Mouse (Mus musculus) embryonic fibroblast, embryonic 13.5 days (primary cell): ENCODE results near the gene Dock3. TPM values are rescaled to one million over a fixed set of nuclear protein-coding genes. Genes with fewer than 3 reads are reported as not detected.

ENCODE experiments used
- H3K27ac ChIP-seq: 2 replicates; pipeline ENCODE4 v1.5.1; 2012; ENCODE audit warnings: low read length, control low read depth, inconsistent platforms; ENCODE audit not compliant: insufficient read depth
- H3K4me1 ChIP-seq: 2 replicates; pipeline ENCODE4 v1.6.1; 2011; ENCODE audit warnings: low read length; ENCODE audit not compliant: control insufficient read depth, insufficient read depth
- H3K4me3 ChIP-seq: 2 replicates; pipeline ENCODE4 v1.5.1; 2011; ENCODE audit warnings: mild to moderate bottlenecking, control low read depth, low read length; ENCODE audit not compliant: insufficient read depth
- CTCF ChIP-seq: IDR thresholded peaks from 2 replicates; pipeline ENCODE4 v1.5.1; 2011; ENCODE audit warnings: mild to moderate bottlenecking, control low read depth, low read length, moderate library complexity, borderline replicate concordance; ENCODE audit not compliant: insufficient read depth
- POLR2A ChIP-seq: IDR thresholded peaks from 2 replicates; pipeline ENCODE4 v1.6.1; 2011; ENCODE audit warnings: low read depth, mild to moderate bottlenecking, control low read depth, low read length, moderate library complexity
- polyA plus RNA-seq: library from polyadenylated mRNA; stranded (reverse); fragments of >200 nt; gene quantifications from 2 replicates; pipeline ENCODE4 v1.2.4, GENCODE M21; 2011; ENCODE audit warnings: low read depth; ENCODE audit not compliant: missing spikeins, insufficient read length

The Dock3 gene
- polyA plus RNA-seq, 1 experiment: 0.18 TPM

GRCm38 (mm10) chr9:106892552-106892875, 339.2 kb downstream of the Dock3 start:
- Histone ChIP-seq H3K4me3 (peak overlapping the region; percentile 63), H3K4me1 (peaks cover 9% of the 10 kb centered on the region)
- no peak for TF ChIP-seq POLR2A
- TF ChIP-seq CTCF: no peak

DNA sequence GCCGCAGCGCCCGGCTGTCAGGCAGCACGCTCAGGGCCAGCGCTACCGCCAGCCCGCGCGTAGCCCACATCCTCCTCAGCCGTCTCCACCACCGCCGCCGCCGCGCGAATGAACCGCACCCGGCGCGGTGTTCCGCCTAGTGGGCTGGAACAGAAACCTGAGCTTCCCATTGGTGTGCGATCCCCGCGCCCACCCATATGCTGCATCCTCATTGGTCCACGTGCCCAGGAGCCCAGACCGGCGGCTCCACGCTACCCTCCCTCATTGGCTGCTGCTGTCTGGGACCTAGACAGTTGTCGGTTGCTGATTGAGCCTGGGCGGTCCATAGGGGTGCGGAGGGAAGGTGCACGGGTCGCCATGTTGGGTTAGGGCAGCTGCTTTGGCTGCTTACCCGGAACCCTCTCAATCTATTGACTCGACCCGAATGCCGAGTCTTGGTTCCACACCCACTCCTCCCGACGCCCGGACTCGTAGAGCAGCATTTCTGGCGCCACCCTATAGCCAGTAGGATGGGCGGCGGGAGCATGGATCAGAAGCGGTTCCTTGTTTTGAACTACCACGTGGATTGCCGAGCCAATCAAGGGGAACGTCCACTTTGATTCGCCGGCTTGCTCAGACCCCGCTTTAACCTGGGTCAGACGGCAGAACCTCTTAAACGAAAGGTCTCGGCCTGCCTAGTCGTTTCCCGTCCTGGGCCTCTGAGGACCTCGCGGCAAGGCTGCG, 339.7 kb downstream of the Dock3 start, which contains the start of gene Manf:
Gene Manf, minus strand, starts transcription at position 151 of the 723 bp plus-strand sequence.
- TF ChIP-seq CTCF: no peak
- TF ChIP-seq POLR2A: peak; percentile 95
- Histone ChIP-seq H3K4me3 (peak within 1 kb of the TSS; percentile 93), H3K4me1 (peaks cover 9% of the 10 kb centered on the region), H3K27ac (peak within 1 kb of the TSS; percentile 55)

More at GRCm38 (mm10) chr9:106892552-106892875, 339.2 kb downstream of the Dock3 start:
- peak overlapping the region; percentile 48; the same call in 1 of the 2 replicates for H3K27ac ChIP-seq

DNA sequence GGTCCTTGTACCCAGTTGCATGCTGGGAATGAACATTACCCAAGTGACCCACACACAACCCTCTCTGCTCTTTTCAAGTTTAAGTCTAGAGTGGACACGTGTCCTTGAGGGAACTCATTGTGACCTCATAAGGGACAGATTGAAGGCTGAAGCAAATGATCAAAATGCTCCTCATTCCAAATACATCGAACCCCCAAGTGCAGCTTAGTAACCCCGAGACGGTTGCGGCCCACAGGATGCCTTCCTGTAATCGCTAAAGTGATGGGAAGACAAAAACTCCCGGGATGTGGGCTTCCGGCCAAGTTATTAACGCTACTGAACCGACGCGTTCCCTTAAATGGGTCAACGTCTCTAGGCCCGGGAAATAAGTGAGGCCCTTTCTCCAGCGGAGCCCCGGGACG, 340.4 kb downstream of the Dock3 start:
- peaks cover 9% of the 10 kb centered on the region for H3K4me1 ChIP-seq
- TF ChIP-seq CTCF (no peak), POLR2A (no peak)
- H3K27ac ChIP-seq: peak overlapping the region; percentile 55; the same call in 1 of the 2 replicates
- H3K4me3 ChIP-seq: peak overlapping the region; percentile 93

GRCm38 (mm10) chr9:106890496-106891240, 341.0 kb downstream of the Dock3 start:
- H3K4me3 ChIP-seq: peak overlapping the region; percentile 93
- no peak overlapping the region for H3K27ac ChIP-seq
- TF ChIP-seq CTCF: no peak
- TF ChIP-seq POLR2A: no peak
- H3K4me1 ChIP-seq: peaks cover 9% of the 10 kb centered on the region

- H3K27ac ChIP-seq: no peak overlapping the region
- TF ChIP-seq CTCF (no peak), POLR2A (no peak)
- peak overlapping the region; percentile 93; the same call in 1 of the 2 replicates for H3K4me3 ChIP-seq
- H3K4me1 ChIP-seq: peaks cover 9% of the 10 kb centered on the region
Observed at GRCm38 (mm10) chr9:106889321-106889720, 342.4 kb downstream of the Dock3 start.

DNA sequence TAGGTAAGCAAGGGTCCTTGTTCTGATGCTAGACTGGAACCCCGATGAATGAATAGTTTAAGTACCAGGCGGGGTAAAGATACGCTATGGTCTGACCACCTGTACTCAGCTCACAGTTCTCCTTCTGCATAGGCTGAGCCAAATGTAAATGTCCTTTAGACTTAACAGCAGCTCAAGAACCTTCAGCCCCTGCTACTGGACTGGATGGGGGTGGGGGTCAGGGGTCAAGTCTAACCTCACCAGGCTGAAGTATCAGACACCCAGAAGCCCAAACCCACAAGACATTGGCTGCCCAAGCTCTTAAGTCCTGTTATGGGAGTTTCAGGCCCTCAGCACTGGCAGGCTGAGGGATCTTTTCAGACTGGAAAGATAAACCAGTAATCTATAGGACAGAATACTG, 343.4 kb downstream of the Dock3 start:
- Histone ChIP-seq H3K27ac (no peak overlapping the region), H3K4me3 (no peak overlapping the region), H3K4me1 (peaks cover 9% of the 10 kb centered on the region)
- TF ChIP-seq POLR2A: no peak
- TF ChIP-seq CTCF: no peak

DNA sequence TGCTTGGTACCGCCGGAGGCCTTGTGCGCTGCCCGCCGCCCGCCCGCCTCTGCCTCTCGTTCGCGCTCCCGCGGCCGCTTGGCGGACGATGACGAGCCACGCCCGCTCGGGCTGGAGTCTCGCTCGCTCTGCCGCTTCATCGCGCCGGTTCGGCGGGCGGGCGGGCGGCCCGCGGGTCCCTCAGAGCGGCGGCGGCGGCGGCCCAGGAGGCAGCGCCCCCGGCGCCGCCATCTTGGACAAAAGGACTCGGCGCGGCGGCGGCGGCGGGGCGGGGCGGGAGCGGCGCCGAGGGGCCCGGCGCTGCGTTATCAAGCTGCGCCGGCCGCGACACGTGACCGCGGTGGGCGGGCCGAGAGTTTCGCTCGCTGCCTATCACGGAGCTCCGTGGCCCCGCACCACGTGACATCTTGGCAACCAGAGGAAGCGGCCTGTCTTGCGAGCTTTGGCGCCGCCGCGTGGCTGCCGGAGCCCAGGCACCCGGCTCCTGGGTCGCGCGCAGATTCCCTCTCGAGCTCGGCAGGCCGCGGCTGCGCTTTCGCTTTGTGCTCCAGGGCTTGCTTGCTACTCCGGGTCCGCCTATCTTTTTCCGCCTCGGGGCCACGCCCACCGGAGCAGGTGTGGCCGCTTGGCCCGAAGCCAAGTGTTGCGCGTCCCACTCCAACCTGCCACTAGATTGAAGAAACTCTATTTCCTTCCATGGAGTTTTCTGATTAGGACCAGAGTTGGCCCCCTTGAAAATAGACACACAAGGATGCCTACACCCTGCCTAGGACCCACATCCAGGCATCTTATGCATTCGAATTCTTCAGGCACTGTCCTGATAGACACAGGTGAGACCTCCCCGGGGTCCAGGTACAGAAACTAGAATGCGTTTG, 344.6 kb downstream of the Dock3 start, which contains the start of gene Rbm15b:
Gene Rbm15b, minus strand, starts transcription at position 601 of the 875 bp plus-strand sequence.
- Histone ChIP-seq H3K4me1 (peaks cover 11% of the 10 kb centered on the region), H3K4me3 (peak within 1 kb of the TSS; percentile 50), H3K27ac (peak within 1 kb of the TSS; percentile 54; the same call in 1 of the 2 replicates)
- peak; percentile 53 for TF ChIP-seq POLR2A
- TF ChIP-seq CTCF: peak; percentile 53; the same call in 1 of the 2 replicates

DNA sequence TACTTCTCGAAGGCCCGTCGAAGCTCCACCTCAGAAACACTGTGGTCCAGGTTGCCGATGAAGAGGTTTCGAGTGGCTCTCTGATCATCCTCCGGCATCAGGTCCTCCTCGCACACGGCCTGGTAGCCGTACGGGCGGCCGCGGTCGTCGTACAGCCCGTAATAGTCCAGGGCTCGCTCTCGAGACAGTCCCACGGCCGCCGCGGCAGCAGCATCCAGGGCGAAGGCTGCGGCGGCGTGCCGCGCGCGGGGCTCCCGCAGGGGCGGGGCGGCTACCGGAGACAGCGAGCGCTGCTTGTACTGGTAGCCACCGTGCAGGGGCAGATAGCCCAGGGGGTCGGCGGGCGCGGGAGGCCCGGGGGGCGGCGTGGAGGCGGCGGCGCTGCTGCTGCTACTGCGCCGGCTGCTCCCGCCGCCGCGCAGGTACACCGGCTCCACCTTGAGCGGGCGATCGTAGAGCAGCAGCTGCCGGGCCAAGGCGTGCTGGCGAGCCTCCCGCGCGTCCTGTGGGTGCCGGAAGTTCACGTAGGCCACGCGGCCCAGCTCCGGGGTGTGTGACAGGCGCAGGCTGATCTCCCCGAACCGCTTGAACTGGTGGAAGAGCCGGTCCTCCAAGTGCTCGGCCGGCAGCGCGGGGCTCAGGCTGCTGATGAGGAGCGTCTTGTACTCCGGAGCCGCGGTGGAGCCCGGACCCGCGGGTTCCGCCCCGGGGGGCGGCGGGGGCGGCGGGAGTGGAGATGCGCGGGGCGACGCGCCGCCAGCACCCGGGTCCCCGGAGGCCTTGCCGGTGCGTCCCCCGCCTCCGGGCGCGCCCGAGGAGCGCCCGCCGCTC, 345.6 kb downstream of the Dock3 start:
- Histone ChIP-seq H3K4me1 (peaks cover 11% of the 10 kb centered on the region), H3K27ac (0 out of 2 replicates have a peak overlapping the region, but pooled peaks have one; percentile 54), H3K4me3 (peak overlapping the region; percentile 50)
- no peak for TF ChIP-seq CTCF
- peak; percentile 33; the same call in 1 of the 2 replicates for TF ChIP-seq POLR2A
